Mouse (Mus musculus) thymus, adult 2 months (tissue): Measurements from ENCODE around the gene Synrg.

Source experiments
- CTCF ChIP-seq: fragments of 200-500 bp; IDR thresholded peaks from 2 replicates; pipeline ENCODE4 v1.5.1; 2012; ENCODE audit warnings: mild to moderate bottlenecking, control low read depth, low read length, moderate library complexity, borderline replicate concordance; ENCODE audit not compliant: control insufficient read depth, poor library complexity, insufficient read depth; ENCODE audit errors: extremely low read depth
- POLR2A ChIP-seq: fragments of 200-500 bp; IDR thresholded peaks from 2 replicates; pipeline ENCODE4 v1.6.1; 2012; ENCODE audit warnings: mild to moderate bottlenecking, low read length, control low read depth, moderate library complexity; ENCODE audit not compliant: control insufficient read depth, poor library complexity, insufficient read depth; ENCODE audit errors: extremely low read depth

DNA sequence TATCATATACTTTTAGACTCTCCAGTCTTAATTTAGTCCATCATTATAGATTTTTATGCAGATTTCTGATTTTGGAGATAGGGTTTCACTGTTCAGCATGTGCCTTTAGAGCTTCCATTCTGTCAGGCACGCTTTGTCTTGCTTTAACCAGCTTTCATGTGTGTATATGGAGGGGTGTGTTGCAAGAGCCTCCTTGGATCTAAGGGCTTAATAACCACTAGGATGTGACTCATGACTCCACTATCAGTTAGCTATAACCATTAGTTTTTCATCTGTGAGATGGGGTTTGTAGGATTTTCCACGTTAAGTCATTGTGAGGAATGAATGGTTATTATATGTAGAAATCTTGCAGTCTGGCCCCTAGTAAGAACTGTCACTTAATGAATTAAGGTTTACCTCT is 7.4 kb upstream of the Synrg start:
- no peak for TF ChIP-seq CTCF
- TF ChIP-seq POLR2A: no peak
